Mouse (Mus musculus) spleen, adult 2 months (tissue): ENCODE measurements around the gene Hist1h2ae.
A peak's percentile ranks its signal among the peaks of the same experiment; 100 is the strongest.
"Not testable (repeated sequence)": the region's sequence is repeated elsewhere in the genome, so short reads cannot be mapped to it uniquely, and the experiment has no call there.

Experiments
- CTCF ChIP-seq: fragments of 200-500 bp; IDR thresholded peaks from 2 replicates; pipeline ENCODE4 v1.5.1; 2011; ENCODE audit warnings: mild to moderate bottlenecking, inconsistent platforms; ENCODE audit not compliant: insufficient read depth, insufficient read length, insufficient replicate concordance; ENCODE audit errors: extremely low read depth
- POLR2A ChIP-seq: fragments of 200-500 bp; IDR thresholded peaks from 2 replicates; pipeline ENCODE4 v1.6.1; 2011; ENCODE audit warnings: low read depth, low read length, inconsistent platforms

DNA sequence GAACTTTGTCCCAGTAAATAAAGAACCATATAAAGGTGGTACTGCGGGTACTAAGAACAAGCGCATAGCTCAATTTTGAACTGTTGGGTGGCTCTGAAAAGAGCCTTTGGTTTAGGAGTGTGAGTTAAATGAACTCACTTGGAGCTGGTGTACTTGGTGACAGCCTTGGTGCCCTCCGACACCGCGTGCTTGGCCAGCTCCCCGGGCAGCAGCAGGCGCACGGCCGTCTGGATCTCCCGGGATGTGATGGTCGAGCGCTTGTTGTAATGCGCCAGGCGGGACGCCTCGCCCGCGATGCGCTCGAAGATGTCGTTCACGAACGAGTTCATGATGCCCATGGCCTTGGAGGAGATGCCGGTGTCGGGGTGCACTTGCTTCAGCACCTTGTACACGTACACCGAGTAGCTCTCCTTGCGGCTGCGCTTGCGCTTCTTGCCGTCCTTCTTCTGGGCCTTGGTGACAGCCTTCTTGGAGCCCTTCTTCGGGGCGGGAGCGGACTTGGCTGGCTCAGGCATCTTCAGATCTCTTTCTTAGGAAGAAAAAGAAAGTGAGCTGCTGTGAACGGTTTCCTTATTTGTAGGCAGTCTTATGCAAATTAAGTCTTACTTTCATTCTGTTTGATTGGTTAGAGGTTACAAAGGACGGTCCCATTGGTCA, 14.6 kb upstream of the Hist1h2ae start:
- not testable (repeated sequence) for TF ChIP-seq CTCF
- peak; percentile 81 for TF ChIP-seq POLR2A
